Mouse (Mus musculus) CH12.LX (cell line): ENCODE data around the gene Stc2. TPM values are rescaled to one million over a fixed set of nuclear protein-coding genes. Genes with fewer than 3 reads are reported as not detected.

Experiments
- DNase-seq: peaks from one replicate; pipeline ENCODE4 v3.0.0-alpha.2; 2013; ENCODE audit errors: extremely low read depth
- H3K27ac ChIP-seq: 2 replicates; pipeline ENCODE4 v1.5.1; 2012; ENCODE audit warnings: low read depth, mild to moderate bottlenecking, control low read depth, moderate library complexity; ENCODE audit not compliant: insufficient read depth
- H3K27me3 ChIP-seq: replicated peaks from 2 replicates; pipeline ENCODE3; 2012; ENCODE audit warnings: inconsistent platforms
- H3K36me3 ChIP-seq, 2 experiments: replicated peaks in 1 of 2; 2 replicates each; pipeline versions ENCODE3 to v1.6.1; 2012; ENCODE audit warnings: inconsistent platforms in 1 of 2, low read length in 1 of 2, mild to moderate bottlenecking in 1 of 2, mixed read lengths in 1 of 2, moderate library complexity in 1 of 2; ENCODE audit not compliant: control insufficient read depth in 1 of 2, insufficient read depth in 1 of 2
- H3K4me1 ChIP-seq, 2 experiments: 2 replicates each; pipeline ENCODE4 v1.6.1; 2012; ENCODE audit warnings: inconsistent platforms in 1 of 2, moderate library complexity in 1 of 2; ENCODE audit not compliant: insufficient read depth in 2 of 2, control insufficient read depth in 1 of 2
- H3K4me2 ChIP-seq: 2 replicates; pipeline ENCODE4 v1.6.1; 2012; ENCODE audit warnings: low read depth, mild to moderate bottlenecking, control low read depth; ENCODE audit not compliant: poor library complexity, insufficient read depth, severe bottlenecking
- H3K4me3 ChIP-seq, 3 experiments: fragments of 150-350 bp in 1 of 3; sonication (generic) in 1 of 3; replicated peaks in 1 of 3; 2 replicates each; pipeline versions ENCODE3 to v1.5.1; 2011 to 2012; ENCODE audit warnings: low read depth in 2 of 3, low read length in 2 of 3, mild to moderate bottlenecking in 2 of 3, moderate library complexity in 2 of 3, control low read depth in 1 of 3, improper control_type of control experiment in 1 of 3, inconsistent platforms in 1 of 3, mixed read lengths in 1 of 3; ENCODE audit not compliant: poor library complexity in 1 of 3
- H3K79me2 ChIP-seq: replicated peaks from 2 replicates; pipeline ENCODE4 v1.6.1; 2012; ENCODE audit warnings: mild to moderate bottlenecking, moderate library complexity; ENCODE audit not compliant: control insufficient read depth, poor library complexity, insufficient read depth, severe bottlenecking; ENCODE audit errors: extremely low read depth
- H3K9ac ChIP-seq: 2 replicates; pipeline ENCODE4 v1.6.1; 2012; ENCODE audit warnings: low read depth, mild to moderate bottlenecking, control low read depth, moderate library complexity; ENCODE audit not compliant: insufficient read depth
- H3K9me3 ChIP-seq: replicated peaks from 2 replicates; pipeline ENCODE3; 2012; ENCODE audit warnings: low read length, inconsistent platforms, mixed read lengths
- CHD1 ChIP-seq: IDR thresholded peaks from 2 replicates; pipeline ENCODE4 v1.6.1; 2012; ENCODE audit warnings: low read depth, low read length, improper control_type of control experiment, inconsistent platforms
- CTCF ChIP-seq, 2 experiments: IDR thresholded peaks in 1 of 2; conservative IDR thresholded peaks in 1 of 2; 2 replicates each; pipeline ENCODE4 v1.5.1; 2011 to 2012; ENCODE audit warnings: low read depth in 2 of 2, low read length in 2 of 2, improper control_type of control experiment in 1 of 2, inconsistent platforms in 1 of 2, mild to moderate bottlenecking in 1 of 2, moderate library complexity in 1 of 2
- E2F4 ChIP-seq: IDR thresholded peaks from 2 replicates; pipeline ENCODE4 v1.6.1; 2011; ENCODE audit warnings: low read depth, low read length, improper control_type of control experiment; ENCODE audit not compliant: insufficient replicate concordance
- EP300 ChIP-seq: IDR thresholded peaks from 2 replicates; pipeline ENCODE4 v1.6.1; 2011; ENCODE audit warnings: low read length, improper control_type of control experiment
- ETS1 ChIP-seq: conservative IDR thresholded peaks from 2 replicates; pipeline ENCODE4 v1.6.1; 2012; ENCODE audit warnings: low read depth, mild to moderate bottlenecking, inconsistent platforms, low read length, improper control_type of control experiment, moderate library complexity
- IRF4 ChIP-seq: IDR thresholded peaks from 2 replicates; pipeline ENCODE4 v1.6.1; 2014; ENCODE audit warnings: low read depth, mild to moderate bottlenecking, inconsistent platforms, low read length, improper control_type of control experiment
- JUN ChIP-seq: IDR thresholded peaks from 2 replicates; pipeline ENCODE4 v1.6.1; 2011; ENCODE audit warnings: low read depth, mild to moderate bottlenecking, low read length, improper control_type of control experiment, moderate library complexity; ENCODE audit not compliant: insufficient read depth
- JUND ChIP-seq: conservative IDR thresholded peaks from 2 replicates; pipeline ENCODE4 v1.6.1; 2011; ENCODE audit warnings: low read depth, low read length, improper control_type of control experiment
- MAX ChIP-seq: IDR thresholded peaks from 2 replicates; pipeline ENCODE4 v1.6.1; 2011; ENCODE audit warnings: low read length, improper control_type of control experiment
- MEF2A ChIP-seq: IDR thresholded peaks from 2 replicates; pipeline ENCODE4 v1.6.1; 2014; ENCODE audit warnings: low read depth, mild to moderate bottlenecking, inconsistent platforms, low read length, improper control_type of control experiment, borderline replicate concordance
- MYC ChIP-seq: IDR thresholded peaks from 2 replicates; pipeline ENCODE4 v1.6.1; 2011; ENCODE audit warnings: low read depth, mild to moderate bottlenecking, improper control_type of control experiment, low read length
- NELFE ChIP-seq: IDR thresholded peaks from 2 replicates; pipeline ENCODE4 v1.6.1; 2011; ENCODE audit warnings: low read depth, low read length, improper control_type of control experiment
- NRF1 ChIP-seq: IDR thresholded peaks from 2 replicates; pipeline ENCODE4 v1.6.1; 2014; ENCODE audit warnings: low read depth, mild to moderate bottlenecking, inconsistent platforms, low read length, improper control_type of control experiment, moderate library complexity
- PAX5 ChIP-seq: IDR thresholded peaks from 2 replicates; pipeline ENCODE4 v1.6.1; 2012; ENCODE audit warnings: low read length, inconsistent platforms, mixed read lengths
- RAD21 ChIP-seq: IDR thresholded peaks from 2 replicates; pipeline ENCODE4 v1.6.1; 2011; ENCODE audit warnings: low read depth, mild to moderate bottlenecking, low read length, improper control_type of control experiment, moderate library complexity
- SIN3A ChIP-seq: IDR thresholded peaks from 2 replicates; pipeline ENCODE4 v1.6.1; 2012; ENCODE audit warnings: low read length, improper control_type of control experiment, inconsistent platforms
- TBP ChIP-seq: conservative IDR thresholded peaks from 2 replicates; pipeline ENCODE4 v1.6.1; 2011; ENCODE audit warnings: low read depth, low read length, improper control_type of control experiment
- TCF12 ChIP-seq: IDR thresholded peaks from 2 replicates; pipeline ENCODE4 v1.6.1; 2014; ENCODE audit warnings: low read depth, mild to moderate bottlenecking, inconsistent platforms, low read length, improper control_type of control experiment
- USF1 ChIP-seq: IDR thresholded peaks from 2 replicates; pipeline ENCODE4 v1.6.1; 2014; ENCODE audit warnings: low read depth, mild to moderate bottlenecking, inconsistent platforms, low read length, improper control_type of control experiment
- USF2 ChIP-seq: conservative IDR thresholded peaks from 2 replicates; pipeline ENCODE4 v1.6.1; 2011; ENCODE audit warnings: low read depth, low read length, improper control_type of control experiment
- ZMIZ1 ChIP-seq: IDR thresholded peaks from 2 replicates; pipeline ENCODE4 v1.6.1; 2012; ENCODE audit warnings: low read depth, mild to moderate bottlenecking, inconsistent platforms, low read length, improper control_type of control experiment
- ZNF384 ChIP-seq: IDR thresholded peaks from 2 replicates; pipeline ENCODE4 v1.6.1; 2012; ENCODE audit warnings: low read depth, low read length, improper control_type of control experiment, inconsistent platforms
- dilution Hi-C: fragments of 300-500 bp; cut with MboI; formaldehyde crosslinking; loops from 2 replicates; pipeline ENCODE4 v1.14.3; 2020; ENCODE audit warnings: low sequenced_read_pairs; ENCODE audit not compliant: extremely low pct_unique_long_range_greater_than_20kb, extremely low pct_ligation_motif_present
- in situ Hi-C: fragments of 300-500 bp; cut with MboI; formaldehyde crosslinking; loops from 3 replicates; pipeline ENCODE4 v1.14.3; 2019; ENCODE audit warnings: low sequenced_read_pairs, low pct_ligation_motif_present, low pct_unique_long_range_greater_than_20kb, mixed read lengths
- polyA plus RNA-seq: library from polyadenylated mRNA; unstranded; fragments of >175 nt; gene quantifications from 2 replicates; pipeline ENCODE4 v1.2.1, GENCODE M21; 2012; ENCODE audit warnings: low read depth; ENCODE audit not compliant: insufficient read length
- total RNA-seq, 2 experiments: library from RNA; depleted of rRNA; stranded (reverse); fragments of 300-350 nt in 1 of 2; fragments of >200 nt in 1 of 2; gene quantifications; 2 replicates each; pipeline ENCODE4 v1.2.3; 2012 to 2014

Gene Stc2
- total and polyA plus RNA-seq, 3 experiments: not detected

- Histone ChIP-seq H3K4me3 (no peak overlapping the region), H3K9me3 (no peaks in the 10 kb centered on the region), H3K27ac (no peak overlapping the region), H3K79me2 (no peaks in the 10 kb centered on the region), H3K27me3 (no peaks in the 10 kb centered on the region), H3K4me2 (no peak overlapping the region), H3K9ac (no peak overlapping the region), H3K36me3 (no peaks in the 10 kb centered on the region), H3K4me1 (peaks cover 5 to 50% of the 10 kb centered on the region in 2 experiments; a peak in 3 of 4 replicates)
- TF ChIP-seq CTCF (conservative IDR thresholded peaks at IDR 0.05 in 1 of 2, IDR thresholded peaks at IDR 0.05 in 1 of 2; ENCODE audit: low read depth in 2 of 2, low read length in 2 of 2) (no peak), IRF4 (no peak), SIN3A (no peak), MYC (no peak)
- dilution Hi-C loops (no loop called here), in situ Hi-C loops (no loop called here)
- no peak for DNase-seq
These were observed 13.0 kb downstream of the Stc2 start for GRCm38 (mm10) chr11:31356866-31357265.

GRCm38 (mm10) chr11:31355737-31356136 is 14.1 kb downstream of the Stc2 start:
- in situ Hi-C loops (no loop called here), dilution Hi-C loops (no loop called here)
- no peak for TF ChIP-seq MAX
- TF ChIP-seq TCF12: no peak
- no peak for TF ChIP-seq USF2
- no peak for TF ChIP-seq ZNF384
- TF ChIP-seq JUND: no peak
- TF ChIP-seq SIN3A: no peak
- TF ChIP-seq USF1: no peak
- no peak for TF ChIP-seq RAD21
- TF ChIP-seq EP300: no peak
- TF ChIP-seq E2F4: no peak
- TF ChIP-seq ETS1: no peak
- peaks cover 5 to 51% of the 10 kb centered on the region in 2 experiments; a peak in 3 of 4 replicates for H3K4me1 ChIP-seq
- DNase-seq: no peak
- H3K36me3 ChIP-seq: no peaks in the 10 kb centered on the region
- no peak overlapping the region for H3K9ac ChIP-seq
- no peaks in the 10 kb centered on the region for H3K9me3 ChIP-seq
- no peaks in the 10 kb centered on the region for H3K79me2 ChIP-seq
- H3K27me3 ChIP-seq: no peaks in the 10 kb centered on the region
- no peak overlapping the region for H3K4me2 ChIP-seq
- H3K27ac ChIP-seq: no peak overlapping the region
- no peak overlapping the region for H3K4me3 ChIP-seq

- DNase-seq: no peak
- H3K9me3 ChIP-seq: no peaks in the 10 kb centered on the region
- peaks cover 5 to 51% of the 10 kb centered on the region in 2 experiments; a peak in 3 of 4 replicates for H3K4me1 ChIP-seq
- in situ Hi-C loops: no loop called here
- TF ChIP-seq PAX5 (no peak), MEF2A (peak; percentile 39; the same call in 1 of the 2 replicates), NRF1 (no peak), CHD1 (no peak), TBP (no peak), ZMIZ1 (no peak), NELFE (no peak), ETS1 (peak; percentile 31; the same call in 1 of the 2 replicates), TCF12 (no peak), EP300 (no peak), JUN (no peak), IRF4 (no peak)
- H3K36me3 ChIP-seq: no peaks in the 10 kb centered on the region
- no peak overlapping the region for H3K27ac ChIP-seq
- H3K9ac ChIP-seq: no peak overlapping the region
- dilution Hi-C loops: no loop called here
- H3K79me2 ChIP-seq: no peaks in the 10 kb centered on the region
- H3K27me3 ChIP-seq: no peaks in the 10 kb centered on the region
- H3K4me2 ChIP-seq: no peak overlapping the region
- peak overlapping the region in 1 of 3 experiments; percentile 7 for H3K4me3 ChIP-seq
These were observed 15.4 kb downstream of the Stc2 start for GRCm38 (mm10) chr11:31354514-31354913.
